Mouse (Mus musculus) left cerebral cortex, postnatal 25 days (tissue): ENCODE results near the gene Rrp36. TPM values are rescaled to one million over a fixed set of nuclear protein-coding genes. Genes with fewer than 3 reads are reported as not detected.
A peak's percentile ranks its signal among the peaks of the same experiment; 100 is the strongest.

Experiments
- DNase-seq, 2 experiments: peaks; one replicate each; pipeline ENCODE4 v3.0.0; 2022; ENCODE audit warnings: low spot score in 2 of 2, mixed read lengths in 1 of 2
- intact Hi-C: fragments of 180-260 bp; cut with DNase I; formaldehyde crosslinking; loops from one replicate; pipeline ENCODE4 v1.15.1; 2025
- total RNA-seq, 2 experiments: library from RNA; stranded (reverse); gene quantifications; 2 replicates each; pipeline ENCODE4 v1.2.3; 2021

The Rrp36 gene
- total RNA-seq, 2 experiments from 2014 or later, result 17.1 to 18.2 TPM

GRCm38 (mm10) chr17:46651755-46652547 is 22.2 kb downstream of the Rrp36 start:
- intact Hi-C loops, result no loop called here
- DNase-seq, result no peak

- intact Hi-C loops, result no loop called here
- no peak for DNase-seq
Observed at GRCm38 (mm10) chr17:46651292-46651691, 22.9 kb downstream of the Rrp36 start.

GRCm38 (mm10) chr17:46650232-46651031 is 23.7 kb downstream of the Rrp36 start, which contains the start of gene Cul7:
Gene Cul7 (plus strand): TSS chr17:46650337.
- intact Hi-C loops, result no loop called here
- DNase-seq, result peak; percentile 93 to 94

- intact Hi-C loops, result loop anchor here (5.0 kb wide), 2 partner anchors 62 to 103 kb away; partner anchors contain the start of genes Cul9 and Pex6
- DNase-seq, result no peak
Observed at GRCm38 (mm10) chr17:46649811-46650210, 24.3 kb downstream of the Rrp36 start.

- intact Hi-C loops, result loop anchor here (5.0 kb wide), 2 partner anchors 64 to 101 kb away; partner anchors contain the start of genes Cul9 and Pex6
- DNase-seq, result no peak
Observed at GRCm38 (mm10) chr17:46648436-46648835, 25.7 kb downstream of the Rrp36 start.

GRCm38 (mm10) chr17:46647279-46647678 is 26.9 kb downstream of the Rrp36 start:
- intact Hi-C loops, result loop anchor here (5.0 kb wide), 2 partner anchors 65 to 100 kb away; partner anchors contain the start of genes Cul9 and Pex6
- DNase-seq, result no peak

- DNase-seq, result no peak
- intact Hi-C loops, result loop anchor here (5.0 kb wide), 2 partner anchors 66 to 99 kb away; partner anchors contain the start of genes Cul9 and Pex6
Observed at GRCm38 (mm10) chr17:46646322-46646662, 27.9 kb downstream of the Rrp36 start.

GRCm38 (mm10) chr17:46645561-46646321 is 28.4 kb downstream of the Rrp36 start, which contains the start of the genes Klc4 and Mrpl2:
Gene Klc4 (minus strand): TSS chr17:46646022.
Gene Mrpl2 (plus strand): TSS chr17:46646229.
- peak; percentile 99 to 100 for DNase-seq
- intact Hi-C loops, result loop anchor here (5.0 kb wide), 2 partner anchors 67 to 98 kb away; partner anchors contain the start of genes Cul9 and Pex6

GRCm38 (mm10) chr17:46644916-46645475 is 29.2 kb downstream of the Rrp36 start:
- no peak for DNase-seq
- intact Hi-C loops, result loop anchor here (5.0 kb wide), 2 partner anchors 67 to 98 kb away; partner anchors contain the start of genes Cul9 and Pex6

- no peak for DNase-seq
- intact Hi-C loops, result no loop called here
Observed at GRCm38 (mm10) chr17:46644152-46644805, 29.9 kb downstream of the Rrp36 start.

- DNase-seq, result no peak
- intact Hi-C loops, result no loop called here
Observed at GRCm38 (mm10) chr17:46642060-46642459, 32.1 kb downstream of the Rrp36 start.

GRCm38 (mm10) chr17:46639929-46640328 is 34.2 kb downstream of the Rrp36 start:
- intact Hi-C loops, result loop anchor here (5.0 kb wide), 1 partner anchor 38 kb away; no protein-coding TSS in a partner anchor

GRCm38 (mm10) chr17:46636831-46637523 is 37.2 kb downstream of the Rrp36 start:
- peak; percentile 69 to 80 for DNase-seq
- intact Hi-C loops, result loop anchor here (2.0 to 5.0 kb wide), 2 partner anchors 35 to 82 kb away; no protein-coding TSS in a partner anchor

More at GRCm38 (mm10) chr17:46639929-46640328, 34.2 kb downstream of the Rrp36 start:
- DNase-seq, result no peak

- intact Hi-C loops, result no loop called here
- no peak for DNase-seq
Observed at GRCm38 (mm10) chr17:46629685-46630441, 44.3 kb downstream of the Rrp36 start.

GRCm38 (mm10) chr17:46628791-46629684 is 45.1 kb downstream of the Rrp36 start, which contains the start of gene Ptk7:
Gene Ptk7 (minus strand): TSS chr17:46629504.
- intact Hi-C loops, result no loop called here

GRCm38 (mm10) chr17:46628471-46628790 is 45.7 kb downstream of the Rrp36 start:
- intact Hi-C loops, result no loop called here

More at GRCm38 (mm10) chr17:46628791-46629684, 45.1 kb downstream of the Rrp36 start, which contains the start of gene Ptk7:
- DNase-seq, result peak; percentile 70 to 77

More at GRCm38 (mm10) chr17:46628471-46628790, 45.7 kb downstream of the Rrp36 start:
- DNase-seq, result no peak
